Mouse (Mus musculus): Measurements from ENCODE around the gene Setx.

GRCm38 (mm10) chr2:29168067-29168466 is 44.1 kb downstream of the Setx start:
- TF ChIP-seq CTCF (IDR thresholded peaks at IDR 0.05; ENCODE audit: low read depth, low read length): no peak
- TF ChIP-seq POLR2A (IDR thresholded peaks at IDR 0.05; ENCODE audit: extremely low read depth, insufficient read depth, low read length): no peak

Data from liver, adult 2 months (tissue).